Mouse (Mus musculus) lung, postnatal 0 days (tissue): ENCODE data around the gene Mmel1.

Experiments used
- CTCF ChIP-seq: IDR thresholded peaks from 2 replicates; pipeline ENCODE4 v1.5.1; 2016; ENCODE audit warnings: antibody characterized with exemption, mild to moderate bottlenecking
- EP300 ChIP-seq: IDR thresholded peaks from 2 replicates; pipeline ENCODE4 v1.6.1; 2016; ENCODE audit warnings: antibody characterized with exemption, mild to moderate bottlenecking, control low read depth

DNA sequence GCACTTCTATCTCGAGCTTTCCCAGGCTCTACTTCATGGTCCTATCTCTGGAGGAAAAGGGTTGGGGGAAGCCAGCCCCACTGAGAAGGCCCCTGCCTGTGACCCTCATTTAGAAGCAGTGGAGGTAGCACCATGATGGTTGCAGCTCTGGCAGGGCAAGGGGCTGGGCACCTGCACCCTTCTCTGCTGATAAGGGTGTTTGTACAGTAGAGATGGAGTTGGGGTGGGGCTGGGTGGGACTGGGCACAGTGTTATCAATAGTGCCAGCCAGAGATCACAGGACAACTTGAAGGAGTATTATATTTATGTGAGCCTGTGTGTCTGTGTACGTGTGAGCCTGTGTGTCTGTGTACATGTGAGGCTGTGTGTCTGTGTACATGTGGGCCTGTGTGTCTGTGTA lies 42.3 kb downstream of the Mmel1 start:
- no peak for TF ChIP-seq EP300
- TF ChIP-seq CTCF, result no peak
